Mouse (Mus musculus) erythroblast, embryonic 14.5 days (primary cell): ENCODE measurements around the gene Vhl. TPM values are rescaled to one million over a fixed set of nuclear protein-coding genes. Genes with fewer than 3 reads are reported as not detected.

Source experiments
- H3K27me3 ChIP-seq: 2 replicates; pipeline ENCODE4 v1.6.1; 2012; ENCODE audit warnings: inconsistent platforms; ENCODE audit not compliant: control insufficient read depth
- H3K36me3 ChIP-seq: 2 replicates; pipeline ENCODE4 v1.6.1; 2012; ENCODE audit warnings: mild to moderate bottlenecking, inconsistent platforms; ENCODE audit not compliant: control insufficient read depth
- H3K4me1 ChIP-seq: 2 replicates; pipeline ENCODE4 v1.6.1; 2012; ENCODE audit warnings: inconsistent platforms; ENCODE audit not compliant: control insufficient read depth
- H3K4me3 ChIP-seq: replicated peaks from 2 replicates; pipeline ENCODE3; 2012; ENCODE audit warnings: moderate library complexity, mild to moderate bottlenecking, inconsistent platforms
- H3K9me3 ChIP-seq: 2 replicates; pipeline ENCODE4 v1.6.1; 2012; ENCODE audit warnings: low read length, inconsistent platforms, mixed read lengths; ENCODE audit not compliant: control insufficient read depth
- GATA1 ChIP-seq: IDR thresholded peaks from 2 replicates; pipeline ENCODE4 v1.6.1; 2012; ENCODE audit warnings: low read length, inconsistent platforms, mixed read lengths
- TAL1 ChIP-seq: IDR thresholded peaks from 3 replicates; pipeline ENCODE4 v1.6.1; 2012; ENCODE audit warnings: low read length, inconsistent platforms, mixed read lengths
- polyA plus RNA-seq: library from polyadenylated mRNA; stranded (reverse); fragments of >175 nt; gene quantifications from 2 replicates; pipeline ENCODE4 v1.2.3, GENCODE M21; 2012

Vhl gene
- polyA plus RNA-seq: 0.15 and 0.21 TPM in 2 replicates

DNA sequence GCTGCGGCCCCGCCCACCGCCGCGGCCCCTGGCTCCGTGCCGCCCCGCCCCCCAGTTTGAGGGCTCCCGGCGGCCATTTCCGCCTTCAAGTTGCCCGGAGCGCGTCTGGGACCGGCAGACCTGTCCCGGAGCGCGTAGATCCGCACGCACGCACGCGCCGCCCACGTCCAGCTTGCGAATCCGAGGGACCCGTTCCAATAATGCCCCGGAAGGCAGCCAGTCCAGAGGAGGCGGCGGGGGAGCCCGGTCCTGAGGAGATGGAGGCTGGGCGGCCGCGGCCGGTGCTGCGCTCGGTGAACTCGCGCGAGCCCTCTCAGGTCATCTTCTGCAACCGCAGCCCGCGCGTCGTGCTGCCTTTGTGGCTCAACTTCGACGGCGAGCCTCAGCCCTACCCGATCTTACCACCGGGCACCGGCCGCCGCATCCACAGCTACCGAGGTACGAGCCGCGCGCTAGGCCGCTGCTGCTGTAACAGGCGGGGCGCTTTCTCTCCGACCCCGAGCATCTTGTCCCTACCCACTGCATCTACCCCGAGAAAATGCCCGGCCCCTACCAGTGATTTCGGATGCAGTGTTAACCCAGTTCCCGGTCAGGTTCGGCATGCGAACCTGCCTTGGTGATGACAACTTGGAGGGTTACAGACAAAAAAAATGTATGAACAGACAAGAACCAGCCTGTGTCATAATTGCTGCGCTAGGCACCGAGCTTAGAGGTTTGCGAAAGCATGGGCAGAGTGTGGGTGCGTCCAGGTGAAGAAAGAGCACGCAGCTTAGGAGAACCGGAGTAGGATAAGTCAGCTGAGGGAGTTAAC is at the start of gene Vhl:
Vhl (plus strand) TSS at position 19 of the 811 bp plus-strand sequence.
- H3K27me3 ChIP-seq: no peaks in the 10 kb centered on the region
- peaks cover 21% of the 10 kb centered on the region for H3K36me3 ChIP-seq
- H3K4me1 ChIP-seq: peaks cover 26% of the 10 kb centered on the region
- peak within 1 kb of the TSS; percentile 92 for H3K4me3 ChIP-seq
- H3K9me3 ChIP-seq: no peaks in the 10 kb centered on the region
- TF ChIP-seq GATA1: no peak
- TF ChIP-seq TAL1: no peak

DNA sequence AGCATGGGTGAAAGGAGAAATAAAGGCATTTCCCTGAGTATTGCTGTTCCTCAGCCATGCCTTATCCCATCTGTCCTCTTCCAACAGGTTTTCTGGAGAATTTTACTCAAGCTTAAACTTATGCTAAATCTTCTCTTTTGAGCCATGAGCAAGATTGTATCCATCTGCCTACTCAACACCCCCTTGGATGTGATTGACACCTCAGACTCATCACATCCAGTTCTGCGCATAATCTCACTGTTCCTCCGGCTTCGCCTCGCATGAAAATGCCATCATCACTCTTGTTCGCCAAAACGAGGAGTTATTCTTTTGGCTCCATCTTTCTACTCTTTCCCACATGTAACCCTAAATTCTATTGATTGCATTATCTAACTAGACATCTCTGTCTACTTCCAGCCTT is 47.7 kb upstream of the Vhl start:
- TF ChIP-seq GATA1 (no peak), TAL1 (no peak)
- Histone ChIP-seq H3K36me3 (peaks cover 83% of the 10 kb centered on the region), H3K9me3 (no peaks in the 10 kb centered on the region), H3K27me3 (no peaks in the 10 kb centered on the region), H3K4me1 (no peaks in the 10 kb centered on the region), H3K4me3 (no peak overlapping the region)

DNA sequence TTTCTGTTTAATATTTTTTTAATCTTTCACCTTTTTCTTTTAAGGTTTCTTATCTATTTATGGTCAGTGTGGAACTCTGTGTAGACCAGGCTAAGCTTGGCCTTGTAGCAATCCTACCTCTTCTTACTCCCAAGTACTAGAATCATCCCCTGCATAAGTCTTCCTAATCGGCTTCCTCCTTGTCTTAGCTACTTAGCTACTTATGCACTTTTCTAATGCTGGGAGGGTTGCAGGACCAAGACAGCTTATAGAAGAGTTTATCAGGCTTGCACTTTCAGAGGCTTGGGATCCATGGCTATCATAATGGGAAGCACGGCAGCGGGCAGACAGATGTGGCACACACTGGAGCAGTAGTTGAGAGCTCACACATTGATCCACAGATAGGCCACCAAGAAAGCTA is 44.5 kb upstream of the Vhl start:
- Histone ChIP-seq H3K27me3 (no peaks in the 10 kb centered on the region), H3K4me1 (no peaks in the 10 kb centered on the region), H3K36me3 (peaks cover 84% of the 10 kb centered on the region), H3K4me3 (no peak overlapping the region), H3K9me3 (no peaks in the 10 kb centered on the region)
- no peak for TF ChIP-seq TAL1
- no peak for TF ChIP-seq GATA1

DNA sequence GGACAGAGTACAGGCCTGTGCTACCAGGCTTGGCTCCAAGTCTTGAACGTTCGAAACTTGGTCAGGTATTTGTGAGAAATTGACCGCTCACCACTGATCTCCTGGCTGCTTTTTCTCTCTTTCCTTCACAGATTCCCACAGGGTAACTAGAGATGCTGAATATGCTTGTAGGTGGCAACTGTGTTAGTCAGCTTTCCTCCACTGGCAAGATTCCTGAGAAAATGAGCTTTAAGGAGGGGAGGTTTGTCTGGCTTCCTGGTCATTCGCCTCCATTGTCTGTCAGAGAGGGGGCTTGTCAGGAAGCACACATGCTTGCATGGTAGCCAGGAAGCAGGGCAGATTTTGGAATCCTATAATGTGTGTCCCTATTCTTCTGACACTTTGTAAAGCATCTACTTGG is 40.7 kb upstream of the Vhl start:
- TF ChIP-seq GATA1: no peak
- no peak for TF ChIP-seq TAL1
- H3K27me3 ChIP-seq: no peaks in the 10 kb centered on the region
- peaks cover 88% of the 10 kb centered on the region for H3K36me3 ChIP-seq
- no peaks in the 10 kb centered on the region for H3K9me3 ChIP-seq
- no peak overlapping the region for H3K4me3 ChIP-seq
- H3K4me1 ChIP-seq: no peaks in the 10 kb centered on the region

DNA sequence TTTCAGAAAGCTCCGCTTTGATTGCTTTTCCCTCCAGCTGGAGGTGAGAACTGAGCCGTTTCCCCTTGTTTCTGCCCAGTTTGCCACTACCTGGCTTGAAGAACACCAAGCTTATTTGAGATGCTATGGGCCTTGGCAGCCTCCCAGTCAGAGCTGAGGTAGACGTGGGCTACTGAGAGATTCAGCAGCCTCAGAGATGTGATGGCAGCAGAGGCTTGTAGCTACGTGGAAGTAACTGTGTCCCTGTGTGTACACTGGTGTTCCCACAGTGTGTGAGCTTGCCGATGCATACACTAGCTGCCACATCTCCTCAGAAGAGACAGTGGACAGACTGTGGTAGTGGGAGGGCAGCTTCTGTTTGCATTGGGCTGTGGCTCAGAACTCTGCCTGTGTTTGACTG is 38.7 kb upstream of the Vhl start:
- Histone ChIP-seq H3K9me3 (no peaks in the 10 kb centered on the region), H3K27me3 (no peaks in the 10 kb centered on the region), H3K4me1 (no peaks in the 10 kb centered on the region), H3K4me3 (no peak overlapping the region), H3K36me3 (peaks cover 93% of the 10 kb centered on the region)
- no peak for TF ChIP-seq GATA1
- TF ChIP-seq TAL1: no peak

DNA sequence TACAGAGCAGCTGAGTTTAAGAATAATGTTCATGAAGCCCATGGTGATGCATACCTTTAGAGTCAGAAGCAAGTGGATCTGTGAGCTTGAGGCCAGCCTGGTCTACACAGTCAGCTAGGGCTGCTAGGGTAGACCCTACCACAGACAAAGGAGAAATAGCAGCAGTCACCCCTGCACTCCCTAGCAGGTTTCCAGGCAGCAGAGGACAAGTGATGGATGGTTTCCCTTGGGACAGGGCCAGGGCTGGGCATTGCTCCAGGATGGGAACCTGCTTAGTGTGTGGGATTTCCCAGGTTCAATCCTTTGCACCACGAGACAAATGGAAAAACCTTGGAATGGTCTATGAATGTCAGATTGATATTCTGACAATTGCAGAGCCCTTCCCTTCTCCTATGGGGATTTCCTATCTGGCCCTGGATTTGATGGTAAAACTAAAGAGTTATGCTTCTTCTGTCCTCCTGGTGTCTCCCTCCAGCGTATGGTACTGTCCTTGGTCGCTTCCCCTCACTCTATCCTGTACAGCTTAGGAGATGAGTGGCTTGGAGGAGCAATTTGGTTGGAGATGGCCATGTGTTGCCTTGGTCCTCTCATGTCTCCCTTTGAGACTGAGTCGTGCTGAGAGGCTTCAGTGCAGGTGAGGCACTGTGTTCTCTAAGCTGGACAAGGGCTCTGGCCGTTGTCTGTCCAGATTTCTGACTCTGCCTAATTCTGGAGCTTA is 37.1 kb upstream of the Vhl start:
- TF ChIP-seq TAL1 (no peak), GATA1 (no peak)
- no peak overlapping the region for H3K4me3 ChIP-seq
- no peaks in the 10 kb centered on the region for H3K9me3 ChIP-seq
- H3K27me3 ChIP-seq: no peaks in the 10 kb centered on the region
- H3K4me1 ChIP-seq: no peaks in the 10 kb centered on the region
- peaks cover 90% of the 10 kb centered on the region for H3K36me3 ChIP-seq

DNA sequence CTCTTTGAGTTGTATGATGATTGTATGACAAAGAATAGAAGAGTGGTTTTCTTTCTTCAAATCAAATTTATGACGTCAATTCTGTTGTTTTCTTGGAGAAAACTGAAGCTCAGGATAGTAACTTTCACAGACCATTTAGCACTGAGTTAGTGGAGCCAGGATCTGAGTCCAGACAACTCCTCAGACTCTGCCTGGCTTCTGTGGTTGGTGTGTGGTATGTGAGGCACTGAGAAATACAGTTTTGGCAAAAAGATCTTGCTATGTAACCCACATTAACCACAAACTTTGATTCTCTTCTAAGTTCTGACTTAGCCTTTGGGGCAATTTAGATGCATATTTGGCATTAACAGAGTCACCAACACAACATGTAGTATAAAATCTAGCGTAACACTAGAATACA is 31.1 kb upstream of the Vhl start:
- no peak for TF ChIP-seq GATA1
- TF ChIP-seq TAL1: no peak
- Histone ChIP-seq H3K4me3 (no peak overlapping the region), H3K36me3 (peaks cover 86% of the 10 kb centered on the region), H3K27me3 (no peaks in the 10 kb centered on the region), H3K4me1 (no peaks in the 10 kb centered on the region), H3K9me3 (no peaks in the 10 kb centered on the region)

DNA sequence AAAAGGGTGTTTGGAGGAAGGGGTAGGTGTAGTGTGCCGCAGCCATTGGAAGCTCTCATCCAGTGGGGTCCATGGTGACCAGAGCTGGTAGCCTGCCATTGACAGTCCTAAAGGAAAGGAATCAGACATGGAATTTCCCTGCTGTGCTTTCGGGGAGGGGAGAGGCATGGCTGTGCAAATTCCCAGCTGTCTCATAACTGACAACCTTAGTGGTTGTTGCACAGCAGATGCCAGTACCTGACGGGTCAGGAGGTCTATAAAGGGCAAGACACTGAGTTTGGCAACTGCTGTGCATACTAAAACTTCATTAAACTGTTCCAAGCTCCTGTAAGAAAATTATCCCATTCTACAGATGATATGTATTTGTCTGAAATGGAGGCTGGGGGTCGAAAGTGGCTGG is 25.8 kb upstream of the Vhl start:
- H3K9me3 ChIP-seq: no peaks in the 10 kb centered on the region
- TF ChIP-seq GATA1 (no peak), TAL1 (no peak)
- peaks cover 53% of the 10 kb centered on the region for H3K36me3 ChIP-seq
- no peak overlapping the region for H3K4me3 ChIP-seq
- peaks cover 5% of the 10 kb centered on the region for H3K4me1 ChIP-seq
- H3K27me3 ChIP-seq: no peaks in the 10 kb centered on the region

DNA sequence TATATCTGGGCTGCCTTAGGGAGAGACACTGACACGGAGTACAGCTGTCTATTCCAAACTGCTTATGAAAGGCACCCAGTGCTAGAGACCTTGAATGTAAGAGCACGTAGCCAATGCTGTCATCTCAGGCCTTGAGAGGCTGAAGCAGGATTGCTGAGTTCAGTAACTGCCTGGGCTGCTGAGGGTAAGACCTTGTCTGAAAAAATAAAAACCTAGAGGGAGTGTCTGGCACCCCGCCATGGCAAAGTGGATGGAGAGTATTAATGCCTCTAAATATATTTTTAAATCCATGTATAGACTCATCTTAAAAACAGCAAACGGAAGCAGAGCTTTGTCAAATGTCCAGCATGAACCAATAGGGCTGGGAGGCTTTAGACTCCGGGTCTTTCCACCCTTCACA is 23.9 kb upstream of the Vhl start:
- Histone ChIP-seq H3K4me1 (peaks cover 15% of the 10 kb centered on the region), H3K36me3 (peaks cover 36% of the 10 kb centered on the region), H3K9me3 (no peaks in the 10 kb centered on the region), H3K27me3 (no peaks in the 10 kb centered on the region), H3K4me3 (no peak overlapping the region)
- TF ChIP-seq GATA1 (no peak), TAL1 (no peak)
